Mouse (Mus musculus) duodenum, adult 2 months (tissue): Measurements from ENCODE around the gene Mfsd2b. TPM values are rescaled to one million over a fixed set of nuclear protein-coding genes. Genes with fewer than 3 reads are reported as not detected.

Source experiments
- polyA plus RNA-seq: library from polyadenylated mRNA; depleted of rRNA; stranded (reverse); fragments of >200 nt; gene quantifications from 2 replicates; pipeline ENCODE4 v1.2.3, GENCODE M21; 2012; ENCODE audit warnings: low replicate concordance; rRNA removed

Gene Mfsd2b
- polyA plus RNA-seq, result 1.4 and 2.1 TPM in 2 replicates

GRCm38 (mm10) chr12:4874161-4874927 lies at the start of gene Mfsd2b:
Mfsd2b (minus strand) TSS chr12:4874359.

GRCm38 (mm10) chr12:4916994-4917804 lies 43.0 kb upstream of the Mfsd2b start, which contains the start of gene Atad2b:
Atad2b (plus strand) TSS chr12:4917353.

GRCm38 (mm10) chr12:4906951-4907906 lies 33.1 kb upstream of the Mfsd2b start, which contains the start of gene Ubxn2a:
Ubxn2a (minus strand) TSS chr12:4907705.

DNA sequence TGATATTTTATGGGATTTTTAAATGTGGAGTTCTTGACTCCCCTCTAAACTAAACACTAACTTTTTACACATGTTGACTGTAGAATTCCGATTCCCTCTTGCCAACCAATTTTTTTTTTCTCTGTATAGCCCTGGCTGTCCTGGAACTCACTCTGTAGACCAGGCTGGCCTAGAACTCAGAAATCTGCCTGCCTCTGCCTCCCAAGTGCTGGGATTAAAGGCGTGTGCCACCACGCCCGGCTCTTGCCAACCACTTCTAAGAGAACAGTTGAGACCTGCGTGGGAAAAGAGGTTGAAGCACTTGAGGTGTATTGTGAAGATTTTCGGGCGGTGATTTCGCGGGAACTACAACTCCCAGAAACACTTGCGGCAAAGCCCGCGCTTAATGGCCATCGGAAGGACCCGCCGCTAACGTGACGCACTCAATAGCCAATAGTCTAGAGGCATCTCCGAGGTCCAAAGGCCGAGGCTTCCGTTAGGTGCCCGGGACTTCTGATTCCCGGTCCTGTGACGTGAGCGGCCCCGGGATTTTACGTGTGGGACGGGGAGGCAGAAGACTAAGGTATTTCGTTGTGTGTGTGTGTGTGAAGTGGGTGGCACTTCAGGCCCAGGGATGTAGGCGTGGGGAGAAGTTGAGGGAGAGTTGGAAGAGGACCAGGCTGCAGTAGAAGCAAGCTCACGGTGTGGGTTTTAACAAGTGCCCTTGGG lies 31.1 kb downstream of the Mfsd2b start, which contains the start of gene Wdcp:
Gene Wdcp, plus strand, starts transcription at position 414 of the 708 bp plus-strand sequence.

GRCm38 (mm10) chr12:4841392-4841887 lies 32.7 kb downstream of the Mfsd2b start, which contains the start of gene Fkbp1b:
Fkbp1b (minus strand) TSS chr12:4841591.

DNA sequence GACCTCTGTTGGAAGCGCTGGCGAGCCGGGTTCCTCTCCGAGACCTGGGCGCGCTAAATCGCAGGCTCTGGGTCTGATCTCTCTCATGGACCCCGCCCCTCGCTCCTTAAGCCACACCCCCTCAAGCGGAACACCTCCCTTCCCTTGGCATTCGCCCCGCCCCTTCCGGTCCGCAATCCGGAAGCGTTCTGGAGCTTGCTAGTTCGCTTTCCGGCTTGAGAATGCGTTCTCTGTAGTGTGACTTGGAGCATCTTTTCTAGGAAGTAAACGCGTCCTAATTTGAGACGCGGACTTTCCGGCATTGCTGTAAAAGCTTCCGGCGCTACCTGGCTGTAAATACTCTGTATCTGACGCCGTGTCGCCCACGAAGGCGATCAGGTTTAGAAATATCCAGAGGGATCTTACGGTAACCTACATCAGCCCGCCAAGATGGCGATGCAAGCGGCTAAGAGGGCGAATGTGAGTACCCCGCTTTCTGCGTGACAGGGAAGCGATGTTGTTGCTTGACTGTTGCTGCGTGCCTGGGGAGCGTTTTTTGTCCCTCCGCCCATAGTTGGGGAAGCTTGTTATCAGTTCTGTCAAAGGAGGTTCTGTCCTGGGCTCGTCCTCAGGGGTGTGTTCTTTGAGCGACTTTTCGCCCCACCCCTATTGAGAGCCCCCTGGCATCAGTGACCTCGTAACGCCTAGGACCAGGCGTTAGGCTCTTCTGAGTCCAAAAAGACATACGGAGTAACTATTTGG lies 56.6 kb downstream of the Mfsd2b start, which contains the start of gene Sf3b6:
Gene Sf3b6, plus strand, starts transcription at position 184 of the 741 bp plus-strand sequence.

Other genes with a start within 250 kb of the Mfsd2b start
- gene Fam228a, start 135.9 kb downstream of the Mfsd2b start, polyA plus RNA-seq, result 0.06 TPM in 1 of 2 replicates, not detected in the other
- gene Pfn4, start 105.3 kb downstream of the Mfsd2b start, polyA plus RNA-seq, result not detected in 2 replicates
- gene Fam228b, start 105.1 kb downstream of the Mfsd2b start, polyA plus RNA-seq, result not detected in 2 replicates
- gene Sf3b6, start 56.8 kb downstream of the Mfsd2b start, polyA plus RNA-seq, result 12.8 and 24.0 TPM in 2 replicates
- gene Fkbp1b, start 32.8 kb downstream of the Mfsd2b start, polyA plus RNA-seq, result 1.8 and 2.0 TPM in 2 replicates
- 1.0 and 1.3 TPM in 2 replicates for gene Wdcp, start 31.1 kb downstream of the Mfsd2b start, polyA plus RNA-seq
- 5.5 and 7.4 TPM in 2 replicates for gene Ubxn2a, start 33.3 kb upstream of the Mfsd2b start, polyA plus RNA-seq
- 10.2 TPM in 2 replicates for gene Atad2b, start 43.0 kb upstream of the Mfsd2b start, polyA plus RNA-seq